Mouse (Mus musculus): ENCODE measurements at regions not wholly inside any gene's neighbourhood (a gene's known extent, or its start where the extent isn't known, plus 50 kb on each side); places are given as distances from the start of the nearest gene placed in this dataset.

DNA sequence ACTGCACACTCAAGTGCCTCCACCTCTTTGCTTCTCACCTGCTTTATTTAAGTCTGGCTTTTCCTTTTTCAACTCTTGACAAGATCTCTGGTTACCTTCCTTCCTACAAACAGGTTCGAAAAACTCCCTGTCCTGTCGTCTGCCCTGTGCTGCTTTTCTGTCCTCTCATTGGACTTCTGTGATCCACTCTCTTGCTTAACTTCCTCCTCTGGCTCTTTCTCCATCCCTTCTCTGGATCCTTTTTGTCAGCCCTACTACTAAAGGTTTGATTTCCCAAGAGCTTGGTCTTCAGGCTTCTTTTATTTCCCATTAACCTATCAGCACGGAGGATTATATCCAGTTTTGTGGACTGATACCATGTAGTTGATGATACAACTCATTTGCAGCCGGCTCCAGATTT lies 149.8 kb downstream of the Satb1 start:
- no peak for ATAC-seq (replicated peaks; ENCODE audit: insufficient number of reproducible peaks, low FRiP score, low TSS enrichment, poor library complexity, severe bottlenecking)

- ATAC-seq (replicated peaks; ENCODE audit: insufficient number of reproducible peaks, low FRiP score, low TSS enrichment, poor library complexity, severe bottlenecking) = no peak
Measured at GRCm38 (mm10) chr17:51682368-51682767, 150.7 kb downstream of the Satb1 start.

- ATAC-seq (replicated peaks; ENCODE audit: insufficient number of reproducible peaks, low FRiP score, low TSS enrichment, poor library complexity, severe bottlenecking) = no peak
Measured at GRCm38 (mm10) chr17:51677451-51677850, 155.6 kb downstream of the Satb1 start.

DNA sequence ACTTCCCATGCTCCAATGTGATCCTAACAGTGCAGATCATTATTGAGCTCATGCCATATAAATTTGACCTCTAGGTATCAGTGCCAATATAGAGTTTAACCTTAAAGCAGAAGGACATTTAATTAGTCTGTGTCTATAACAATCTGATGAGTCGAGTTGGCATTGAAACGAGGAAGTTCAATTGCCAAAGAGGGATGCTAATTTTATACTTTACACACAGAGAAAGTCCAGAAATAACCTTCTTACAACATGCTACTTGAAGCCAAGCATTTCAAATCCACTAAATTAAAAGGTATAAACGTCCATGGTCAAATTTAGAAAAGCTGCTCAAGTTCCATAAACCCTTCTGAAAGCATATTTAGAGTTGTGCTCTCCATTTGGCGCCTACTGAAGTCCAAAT lies 174.7 kb downstream of the Satb1 start:
- ATAC-seq (replicated peaks; ENCODE audit: insufficient number of reproducible peaks, low FRiP score, low TSS enrichment, poor library complexity, severe bottlenecking) = no peak

- no peak for ATAC-seq (replicated peaks; ENCODE audit: insufficient number of reproducible peaks, low FRiP score, low TSS enrichment, poor library complexity, severe bottlenecking)
Measured at GRCm38 (mm10) chr17:51653881-51654280, 179.2 kb downstream of the Satb1 start.

DNA sequence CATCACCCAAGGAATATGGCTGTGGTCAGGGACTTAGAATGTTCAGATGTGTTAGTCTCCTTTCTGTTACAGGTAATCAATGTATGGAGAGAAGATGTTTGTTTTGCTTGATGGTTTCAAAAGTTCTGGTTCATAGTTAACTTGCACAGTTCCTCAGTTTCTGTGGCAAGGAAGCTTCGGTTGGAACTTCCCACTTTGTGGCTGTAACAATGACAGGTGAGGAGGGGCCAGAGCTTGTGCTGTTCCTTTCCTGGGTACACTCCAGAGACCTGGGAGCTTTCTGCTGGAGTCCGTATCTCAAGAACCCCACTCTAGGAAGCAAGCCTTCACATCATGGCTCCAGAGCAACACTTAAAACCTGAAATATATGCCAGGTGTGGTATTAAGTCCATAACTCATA lies 181.2 kb downstream of the Satb1 start:
- no peak for ATAC-seq (replicated peaks; ENCODE audit: insufficient number of reproducible peaks, low FRiP score, low TSS enrichment, poor library complexity, severe bottlenecking)

DNA sequence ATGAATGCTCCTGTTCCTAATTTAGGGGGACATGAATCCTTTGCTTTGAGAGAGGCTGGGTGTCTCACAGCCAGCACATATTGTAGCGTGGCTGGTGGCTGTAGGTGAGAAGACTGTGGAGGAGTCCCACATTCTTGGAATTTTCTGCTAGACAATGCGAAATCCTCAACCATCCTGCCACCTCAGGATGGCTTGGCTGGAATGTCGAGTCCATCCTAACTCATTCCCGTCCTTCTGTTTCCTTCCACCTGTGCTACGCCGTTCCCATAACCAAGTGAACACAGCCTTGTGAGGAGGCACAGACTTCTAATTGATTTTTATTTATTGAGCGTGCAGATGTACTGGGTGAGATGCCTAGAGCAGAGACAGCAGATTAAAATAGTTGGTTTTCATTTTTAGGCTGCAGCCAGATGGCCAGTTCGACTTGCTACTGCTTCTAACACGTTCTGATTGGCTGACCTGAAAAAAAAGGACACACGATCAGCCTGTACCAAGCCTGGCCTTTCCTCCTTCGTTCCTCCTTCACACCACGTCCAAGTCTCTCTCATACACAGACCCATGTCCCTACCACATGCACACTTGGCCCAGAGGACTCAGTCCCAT lies 183.8 kb downstream of the Satb1 start:
- no peak for ATAC-seq (replicated peaks; ENCODE audit: insufficient number of reproducible peaks, low FRiP score, low TSS enrichment, poor library complexity, severe bottlenecking)

DNA sequence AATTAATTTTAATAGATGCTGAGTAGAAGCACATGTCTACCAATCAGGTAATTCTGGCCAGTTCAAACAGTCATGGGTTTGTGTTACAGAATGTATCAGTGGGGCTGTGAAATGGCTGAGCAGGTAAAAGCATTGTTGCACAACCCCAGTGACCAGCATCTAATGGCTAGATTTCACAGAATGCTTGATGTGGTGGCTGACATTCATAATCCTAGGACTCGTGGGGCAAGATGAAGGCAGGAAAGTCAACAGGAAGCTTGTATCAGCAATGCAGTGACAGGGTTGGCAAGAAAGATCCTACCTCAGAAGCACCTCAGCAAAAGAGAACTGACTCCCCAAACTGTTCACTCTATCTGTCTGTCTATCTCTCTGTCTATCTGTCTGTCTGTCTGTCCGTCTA lies 186.7 kb downstream of the Satb1 start:
- ATAC-seq (replicated peaks; ENCODE audit: insufficient number of reproducible peaks, low FRiP score, low TSS enrichment, poor library complexity, severe bottlenecking) = no peak

GRCm38 (mm10) chr17:51645866-51646265 lies 187.2 kb downstream of the Satb1 start:
- ATAC-seq (replicated peaks; ENCODE audit: insufficient number of reproducible peaks, low FRiP score, low TSS enrichment, poor library complexity, severe bottlenecking) = no peak

DNA sequence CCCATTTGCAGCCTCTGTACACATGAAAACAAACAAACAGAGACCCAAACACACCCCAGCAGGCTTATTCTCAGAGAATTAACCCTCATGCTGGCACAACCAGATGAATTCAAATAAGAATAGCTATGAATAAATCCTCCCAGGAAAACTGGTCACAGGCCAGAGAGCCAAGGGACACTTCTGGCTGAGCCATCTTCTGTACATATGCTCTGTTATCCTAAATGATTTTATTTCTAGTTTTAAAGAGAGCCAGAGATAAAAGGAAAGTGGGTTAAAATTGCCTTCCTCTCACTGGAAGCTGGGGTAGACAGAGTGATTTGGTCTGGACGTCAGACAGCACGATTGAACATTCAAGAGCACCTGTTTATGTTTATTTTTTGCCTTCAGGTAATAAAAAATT lies 190.4 kb downstream of the Satb1 start:
- no peak for ATAC-seq (replicated peaks; ENCODE audit: insufficient number of reproducible peaks, low FRiP score, low TSS enrichment, poor library complexity, severe bottlenecking)

DNA sequence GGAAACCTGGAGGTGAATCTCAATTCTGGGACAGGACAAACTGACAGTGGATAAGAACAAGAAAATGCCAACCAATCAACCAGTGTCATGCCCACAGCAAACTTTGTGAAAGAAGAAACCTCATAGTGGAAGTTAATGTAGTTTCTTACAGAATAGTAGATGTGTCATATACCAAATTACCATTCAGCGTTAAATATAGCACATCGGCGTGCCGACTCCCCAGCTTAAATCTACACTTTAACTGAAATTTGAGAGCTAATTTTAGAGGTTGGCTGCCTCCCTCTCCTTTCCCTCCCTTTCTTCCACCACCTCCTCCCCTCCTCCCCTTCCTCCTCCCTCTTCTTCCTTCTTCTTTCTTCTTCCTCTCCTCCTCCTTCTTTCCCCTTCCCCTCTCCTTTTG lies 197.2 kb downstream of the Satb1 start:
- ATAC-seq (replicated peaks; ENCODE audit: insufficient number of reproducible peaks, low FRiP score, low TSS enrichment, poor library complexity, severe bottlenecking) = no peak

- no peak for ATAC-seq (replicated peaks; ENCODE audit: insufficient number of reproducible peaks, low FRiP score, low TSS enrichment, poor library complexity, severe bottlenecking)
Measured at GRCm38 (mm10) chr17:51631574-51631973, 201.5 kb downstream of the Satb1 start.

DNA sequence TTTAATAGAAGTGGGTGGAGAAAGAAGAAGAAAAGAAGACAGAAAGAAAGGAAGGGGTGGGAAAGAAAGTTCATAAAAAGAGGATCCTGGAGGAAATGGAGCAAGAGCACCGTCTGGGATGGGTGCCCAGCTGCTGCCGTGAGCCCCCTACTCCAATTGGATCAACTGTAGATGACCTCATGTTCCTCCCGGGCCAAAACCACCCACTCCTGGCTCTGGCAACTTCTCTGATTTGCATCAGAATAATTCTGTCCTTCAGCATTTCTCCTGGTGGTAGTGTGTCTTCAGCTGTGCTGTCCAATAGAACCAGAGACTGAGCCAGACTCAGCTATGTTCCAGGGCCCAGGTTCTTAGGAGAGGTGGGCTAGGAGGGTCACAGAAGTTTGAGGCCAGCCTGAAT lies 212.6 kb downstream of the Satb1 start:
- no peak for ATAC-seq (replicated peaks; ENCODE audit: insufficient number of reproducible peaks, low FRiP score, low TSS enrichment, poor library complexity, severe bottlenecking)

DNA sequence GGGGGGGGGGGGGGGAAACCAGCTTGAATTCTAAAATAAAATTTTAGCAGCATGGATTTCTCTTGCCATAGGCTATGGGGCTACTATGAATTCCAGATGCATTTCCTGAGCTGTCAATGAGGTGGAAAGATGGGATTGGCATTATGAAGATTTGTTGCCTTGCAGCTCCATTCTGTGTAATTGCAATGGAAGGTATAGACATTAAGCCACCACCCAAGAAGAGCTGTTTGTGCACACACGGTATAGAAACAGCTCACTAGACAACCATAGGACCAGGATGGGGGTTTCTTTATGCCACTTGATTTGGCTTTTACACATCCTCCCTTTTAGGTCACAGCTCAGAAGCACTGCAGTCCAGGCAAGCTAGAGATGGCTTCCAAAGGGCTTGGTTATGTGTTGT lies 247.8 kb downstream of the Satb1 start:
- no peak for ATAC-seq (replicated peaks; ENCODE audit: insufficient number of reproducible peaks, low FRiP score, low TSS enrichment, poor library complexity, severe bottlenecking)

DNA sequence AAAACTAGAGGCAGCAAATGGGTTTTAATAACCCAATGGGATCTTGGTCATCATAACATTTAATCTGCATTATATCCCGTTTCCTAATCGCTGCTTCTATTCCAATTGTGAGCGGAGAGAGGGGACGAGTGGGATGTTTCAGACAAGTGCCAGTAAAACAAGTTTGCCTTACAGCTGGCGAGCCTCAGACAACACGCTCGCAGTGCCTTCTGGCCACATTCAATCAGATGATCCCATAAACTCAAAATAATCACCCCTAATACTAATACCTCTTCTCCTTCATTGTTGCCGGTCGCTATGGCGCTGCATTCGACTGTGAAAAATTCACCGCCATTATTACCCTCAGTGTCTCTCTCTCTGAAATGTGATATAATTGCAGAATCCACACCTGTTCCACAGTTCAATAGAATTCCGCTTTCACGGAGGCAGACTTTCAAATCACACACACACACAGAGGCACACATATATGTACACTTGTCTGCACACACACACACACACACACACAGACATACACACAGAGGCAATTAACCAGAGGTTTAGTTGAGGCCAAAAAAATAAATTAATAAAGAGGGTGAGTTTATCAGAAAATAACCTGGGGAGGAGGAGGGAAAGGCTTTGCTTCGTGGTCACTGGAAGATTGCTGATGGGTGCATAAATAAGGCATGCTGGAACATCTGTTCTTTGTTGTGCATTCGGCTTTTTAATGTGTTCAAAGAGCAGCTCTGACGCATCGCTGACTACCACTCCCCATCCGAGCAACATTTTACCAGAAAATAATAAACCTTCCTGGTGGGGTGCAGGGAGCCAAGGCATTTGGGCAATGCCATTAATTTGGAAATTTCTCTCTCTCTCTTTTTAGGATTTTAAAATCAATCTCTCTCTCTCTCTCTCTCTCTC lies 248.9 kb downstream of the Satb1 start:
- no peak for ATAC-seq (replicated peaks; ENCODE audit: insufficient number of reproducible peaks, low FRiP score, low TSS enrichment, poor library complexity, severe bottlenecking)

GRCm38 (mm10) chr17:51583277-51583676 lies 249.8 kb downstream of the Satb1 start:
- ATAC-seq (replicated peaks; ENCODE audit: insufficient number of reproducible peaks, low FRiP score, low TSS enrichment, poor library complexity, severe bottlenecking) = no peak

DNA sequence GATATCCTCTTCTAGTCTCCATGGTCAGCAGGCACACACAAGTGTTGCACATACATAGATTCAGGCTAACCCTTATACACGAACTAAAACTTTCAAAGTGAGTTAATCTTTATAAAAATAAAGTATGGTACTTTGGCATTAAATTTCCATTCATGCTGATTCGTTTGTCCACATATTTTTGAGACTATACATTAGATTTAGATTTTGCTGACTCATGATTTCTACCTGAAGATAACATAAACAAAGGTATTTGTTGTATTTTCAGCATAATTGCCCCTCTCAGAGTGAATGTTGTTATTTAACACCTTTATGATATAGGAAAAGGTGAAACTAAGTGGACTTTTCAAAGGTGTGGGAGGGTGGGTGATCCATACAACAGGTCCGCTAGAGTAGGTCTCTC lies 277.2 kb downstream of the Satb1 start:
- no peak for ATAC-seq (replicated peaks; ENCODE audit: insufficient number of reproducible peaks, low FRiP score, low TSS enrichment, poor library complexity, severe bottlenecking)

GRCm38 (mm10) chr17:51554446-51554845 lies 278.6 kb downstream of the Satb1 start:
- no peak for ATAC-seq (replicated peaks; ENCODE audit: insufficient number of reproducible peaks, low FRiP score, low TSS enrichment, poor library complexity, severe bottlenecking)

DNA sequence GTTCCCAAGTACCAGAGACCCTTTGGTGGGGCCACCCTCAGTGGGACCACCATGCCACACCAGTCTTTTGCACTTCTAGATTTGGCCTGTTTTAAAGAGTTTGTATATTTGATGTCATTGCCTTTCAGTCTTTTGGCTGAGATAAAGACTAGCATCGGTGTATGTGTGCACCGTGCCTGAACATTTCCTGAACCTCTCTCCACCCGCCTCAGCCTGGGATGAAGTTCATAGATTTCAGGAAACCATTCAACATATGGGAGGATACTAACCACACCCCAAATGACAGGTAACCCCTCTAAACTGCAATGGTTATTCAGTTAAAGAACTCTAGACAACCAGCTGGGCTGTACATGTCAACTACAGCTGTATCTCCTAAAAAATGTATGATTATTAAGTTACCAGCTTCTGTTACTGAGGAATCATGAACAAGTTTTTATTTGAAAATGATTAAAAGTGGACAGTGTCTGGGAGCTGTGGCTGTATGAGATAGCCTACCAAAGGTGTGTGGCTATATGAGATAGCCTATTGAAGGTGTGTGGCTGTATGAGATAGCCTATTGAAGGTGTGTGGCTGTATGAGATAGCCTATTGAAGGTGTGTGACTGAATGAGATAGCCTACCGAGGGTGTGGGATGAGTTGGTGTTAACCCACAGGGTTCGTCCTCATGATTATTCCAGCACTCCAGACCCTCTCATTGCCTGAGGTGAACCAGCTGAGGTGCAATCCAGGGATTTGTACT lies 280.6 kb downstream of the Satb1 start:
- ATAC-seq (replicated peaks; ENCODE audit: insufficient number of reproducible peaks, low FRiP score, low TSS enrichment, poor library complexity, severe bottlenecking) = no peak

GRCm38 (mm10) chr17:51546999-51547398 lies 286.1 kb downstream of the Satb1 start:
- ATAC-seq (replicated peaks; ENCODE audit: insufficient number of reproducible peaks, low FRiP score, low TSS enrichment, poor library complexity, severe bottlenecking) = no peak
